Mouse (Mus musculus) kidney, adult 11 months (tissue): ENCODE measurements at regions not wholly inside any gene's neighbourhood (a gene's known extent, or its start where the extent isn't known, plus 50 kb on each side); places are given as distances from the start of the nearest gene placed in this dataset.

Source experiments
- DNase-seq: peaks from one replicate; pipeline ENCODE4 v3.0.0; 2022

- no peak for DNase-seq
Observed at GRCm38 (mm10) chr7:37096291-37096690, 398.4 kb downstream of the Tshz3 start.

GRCm38 (mm10) chr7:37098950-37099349, 401.0 kb downstream of the Tshz3 start:
- DNase-seq: no peak

GRCm38 (mm10) chr7:37104671-37105070, 406.8 kb downstream of the Tshz3 start:
- DNase-seq: no peak

- no peak for DNase-seq
Observed at GRCm38 (mm10) chr7:37111071-37111470, 413.2 kb downstream of the Tshz3 start.

- DNase-seq: no peak
Observed at GRCm38 (mm10) chr7:37120776-37121175, 422.9 kb downstream of the Tshz3 start.

GRCm38 (mm10) chr7:37140191-37140590, 442.3 kb downstream of the Tshz3 start:
- no peak for DNase-seq

GRCm38 (mm10) chr7:37142780-37143179, 444.9 kb downstream of the Tshz3 start:
- DNase-seq: no peak

- DNase-seq: no peak
Observed at GRCm38 (mm10) chr7:37144303-37144702, 446.4 kb downstream of the Tshz3 start.

- no peak for DNase-seq
Observed at GRCm38 (mm10) chr7:37149711-37150110, 451.8 kb downstream of the Tshz3 start.

- no peak for DNase-seq
Observed at GRCm38 (mm10) chr7:37159801-37160200, 461.9 kb downstream of the Tshz3 start.

- DNase-seq: no peak
Observed at GRCm38 (mm10) chr7:37168883-37169282, 471.0 kb downstream of the Tshz3 start.

GRCm38 (mm10) chr7:37175746-37176145, 477.8 kb downstream of the Tshz3 start:
- DNase-seq: no peak

- DNase-seq: no peak
Observed at GRCm38 (mm10) chr7:37178256-37178655, 480.3 kb downstream of the Tshz3 start.

- no peak for DNase-seq
Observed at GRCm38 (mm10) chr7:37179907-37180306, 482.0 kb downstream of the Tshz3 start.

- DNase-seq: no peak
Observed at GRCm38 (mm10) chr7:37180416-37180815, 482.5 kb downstream of the Tshz3 start.

GRCm38 (mm10) chr7:37181109-37181508, 483.2 kb downstream of the Tshz3 start:
- no peak for DNase-seq

GRCm38 (mm10) chr7:37192536-37192935, 494.6 kb downstream of the Tshz3 start:
- DNase-seq: no peak

GRCm38 (mm10) chr7:37204800-37205199, 506.9 kb downstream of the Tshz3 start:
- peak; percentile 60 for DNase-seq

GRCm38 (mm10) chr7:37208305-37208704, 510.4 kb downstream of the Tshz3 start:
- DNase-seq: no peak

GRCm38 (mm10) chr7:37213751-37214181, 515.8 kb downstream of the Tshz3 start:
- no peak for DNase-seq

GRCm38 (mm10) chr7:37215498-37215897, 517.6 kb downstream of the Tshz3 start:
- no peak for DNase-seq

GRCm38 (mm10) chr7:37220476-37220875, 522.6 kb downstream of the Tshz3 start:
- no peak for DNase-seq

- DNase-seq: no peak
Observed at GRCm38 (mm10) chr7:37226423-37226822, 528.5 kb downstream of the Tshz3 start.

GRCm38 (mm10) chr7:37230641-37231347, 532.9 kb downstream of the Tshz3 start:
- DNase-seq: no peak

GRCm38 (mm10) chr7:37240832-37241231, 532.6 kb downstream of the Zfp536 start:
- no peak for DNase-seq
